Mouse (Mus musculus) mature B cell (primary cell): ENCODE results near the gene D130043K22Rik.
"Not testable (repeated sequence)": the region's sequence is repeated elsewhere in the genome, so short reads cannot be mapped to it uniquely, and the experiment has no call there.

Experiments
- in situ Hi-C: fragments of 300-500 bp; cut with MboI; formaldehyde crosslinking; loops from 2 replicates; pipeline ENCODE4 v1.14.3; 2019

Gene D130043K22Rik

DNA sequence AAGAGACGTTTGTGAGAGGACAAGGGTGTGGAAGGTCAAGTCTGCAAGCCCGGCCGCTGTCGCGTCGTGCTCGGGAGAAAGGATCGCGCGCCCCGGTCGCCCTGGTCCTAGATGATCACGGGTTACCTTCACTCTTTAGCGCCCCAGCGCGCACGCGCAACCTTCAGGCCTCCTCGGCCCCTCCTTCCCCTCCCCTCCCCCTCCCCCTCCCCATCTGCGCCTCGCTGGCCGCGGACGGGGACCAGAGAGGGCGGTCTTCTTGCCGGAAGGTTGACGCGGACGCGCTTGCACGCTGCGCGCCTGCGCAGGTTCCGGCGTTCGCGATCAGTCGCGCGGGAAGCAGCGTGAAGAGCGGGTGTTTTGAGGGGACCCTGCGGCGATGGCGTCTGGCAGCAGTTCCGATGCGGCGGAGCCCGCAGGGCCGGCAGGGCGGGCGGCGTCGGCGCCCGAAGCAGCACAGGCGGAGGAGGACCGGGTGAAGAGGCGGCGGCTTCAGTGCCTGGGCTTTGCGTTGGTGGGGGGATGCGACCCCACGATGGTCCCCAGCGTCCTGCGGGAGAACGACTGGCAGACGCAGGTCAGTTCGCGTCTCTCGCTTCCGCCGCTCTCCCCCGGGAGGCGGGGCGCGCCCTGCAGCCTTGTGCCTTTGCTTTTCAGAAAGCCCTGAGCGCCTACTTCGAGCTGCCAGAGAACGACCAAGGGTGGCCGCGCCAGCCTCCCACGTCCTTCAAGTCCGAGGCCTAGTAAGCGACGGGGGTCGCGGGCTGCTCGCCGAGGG, 13.4 kb upstream of the D130043K22Rik start, which contains the start of the genes Acot13 and Tdp2:
Gene Acot13 (minus strand): TSS at position 188 of the 778 bp plus-strand sequence.
Gene Tdp2 (plus strand): TSS at position 327 of the 778 bp plus-strand sequence.
- in situ Hi-C loops = no loop called here

- in situ Hi-C loops = no loop called here
These were observed 12.7 kb upstream of the D130043K22Rik start for GRCm38 (mm10) chr13:24832131-24832810.

DNA sequence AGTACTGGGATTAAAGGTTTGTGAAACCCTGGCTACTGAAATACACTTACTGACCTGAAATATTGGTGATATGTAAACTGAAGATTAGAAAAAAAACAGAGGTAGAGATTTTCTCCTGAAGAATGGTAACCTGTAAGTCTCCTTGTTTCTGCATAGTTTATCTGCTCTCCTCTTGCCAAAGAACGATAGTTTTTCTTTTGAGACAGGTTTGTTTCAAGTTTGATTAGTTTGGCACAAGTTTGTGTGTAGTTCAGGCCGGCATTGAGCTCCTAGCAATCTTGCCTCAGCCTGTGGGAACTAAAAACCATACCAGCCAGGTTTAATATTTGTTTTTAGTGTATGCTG, 12.2 kb upstream of the D130043K22Rik start:
- in situ Hi-C loops = no loop called here

- in situ Hi-C loops = not testable (repeated sequence)
These were observed 7.2 kb upstream of the D130043K22Rik start for GRCm38 (mm10) chr13:24837765-24838164.

DNA sequence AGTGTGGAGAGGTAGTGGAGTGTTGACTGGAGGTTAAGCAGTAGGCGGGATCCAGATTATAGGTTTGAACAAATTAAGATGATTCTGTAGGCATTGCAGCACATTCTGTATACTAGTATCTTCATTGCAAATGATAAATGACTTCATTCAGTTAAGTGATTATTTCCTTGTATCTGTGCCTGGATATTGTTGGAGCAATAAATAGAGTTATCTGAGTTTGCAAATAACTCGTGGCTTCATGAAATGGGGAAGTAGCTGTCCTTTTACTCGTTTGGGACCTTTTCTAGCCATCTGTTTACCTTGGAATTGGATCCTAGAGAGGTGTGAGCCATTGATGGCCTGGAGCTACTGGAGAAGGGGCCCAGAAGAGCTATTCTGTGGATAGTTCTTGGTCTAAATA, 5.1 kb upstream of the D130043K22Rik start:
- in situ Hi-C loops = no loop called here

GRCm38 (mm10) chr13:24841702-24842101, 3.2 kb upstream of the D130043K22Rik start:
- in situ Hi-C loops = no loop called here

DNA sequence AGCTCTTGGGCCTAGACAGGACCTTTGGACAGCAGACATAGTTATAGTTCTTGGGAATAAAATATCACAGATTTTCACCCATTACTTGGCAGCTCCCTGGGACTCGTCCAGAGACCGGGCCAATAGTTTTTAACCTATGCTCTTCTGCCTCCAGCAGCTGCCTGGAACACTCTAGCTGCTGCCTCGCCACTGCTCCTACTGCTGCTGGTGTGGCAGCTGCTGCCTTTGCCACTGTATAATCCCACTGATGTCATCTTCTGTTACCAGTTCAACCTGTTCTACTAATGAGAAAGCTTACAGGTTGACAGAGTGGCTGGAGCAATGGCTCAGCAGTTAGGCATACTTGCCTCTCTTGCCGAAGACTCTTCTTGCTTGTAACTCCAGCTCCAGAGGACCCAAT, 4.4 kb downstream of the D130043K22Rik start:
- in situ Hi-C loops = no loop called here

DNA sequence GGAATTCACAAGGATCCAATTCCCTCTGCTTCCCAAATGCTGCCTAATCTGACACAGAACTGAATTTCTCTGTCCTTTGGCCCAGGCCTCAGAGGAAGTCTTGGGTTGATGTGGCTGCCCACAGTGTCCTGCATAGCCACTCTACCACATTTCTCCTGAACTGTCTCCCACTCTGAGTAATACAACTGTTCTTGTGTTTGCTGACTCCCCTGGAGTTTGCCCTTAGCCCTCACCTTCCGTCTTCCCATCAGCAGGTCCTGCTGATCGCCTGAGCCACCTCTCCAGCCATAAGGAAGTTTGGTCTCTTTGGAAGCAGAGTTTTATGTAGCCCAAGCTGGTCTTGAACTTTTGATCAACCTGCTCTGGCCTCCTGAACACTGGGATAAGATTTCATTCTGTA, 7.1 kb downstream of the D130043K22Rik start:
- in situ Hi-C loops = no loop called here

DNA sequence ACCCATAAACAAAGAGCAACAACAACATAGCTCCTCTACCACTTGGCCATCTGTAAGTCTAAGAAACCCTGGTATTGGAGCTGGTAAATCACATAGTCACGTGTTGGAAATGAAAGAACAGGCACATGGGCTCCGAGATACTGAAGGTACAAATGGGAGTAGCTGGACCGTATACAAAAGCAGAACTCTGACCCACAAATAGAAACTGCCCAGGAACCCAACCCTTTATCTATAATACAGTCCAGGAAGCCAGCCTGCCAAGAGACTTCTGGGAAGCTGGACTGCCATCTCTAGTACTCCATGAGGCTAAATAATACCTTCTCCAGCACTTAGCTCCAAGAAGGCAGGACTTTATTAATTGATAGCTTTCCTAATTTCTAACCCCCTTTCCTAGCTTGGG, 7.6 kb downstream of the D130043K22Rik start:
- in situ Hi-C loops = no loop called here

DNA sequence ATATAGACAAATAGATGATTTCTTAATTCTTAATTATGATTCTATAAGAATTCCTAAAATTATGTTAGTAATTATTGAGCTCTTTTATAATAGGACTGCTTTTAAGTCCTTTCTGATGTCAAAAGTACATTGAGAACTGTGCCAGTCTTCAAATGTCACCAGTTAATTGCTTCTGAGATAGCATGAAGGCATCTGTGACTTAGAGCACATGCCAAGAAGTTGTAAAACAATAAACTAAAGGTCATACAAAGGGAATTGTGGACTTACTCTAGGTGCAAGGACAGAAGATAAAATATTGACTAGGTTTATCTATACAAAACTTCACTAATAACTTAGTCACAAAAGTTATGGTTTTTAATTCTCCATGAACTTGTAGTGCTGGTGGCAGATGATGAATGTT, 14.2 kb downstream of the D130043K22Rik start:
- in situ Hi-C loops = no loop called here

DNA sequence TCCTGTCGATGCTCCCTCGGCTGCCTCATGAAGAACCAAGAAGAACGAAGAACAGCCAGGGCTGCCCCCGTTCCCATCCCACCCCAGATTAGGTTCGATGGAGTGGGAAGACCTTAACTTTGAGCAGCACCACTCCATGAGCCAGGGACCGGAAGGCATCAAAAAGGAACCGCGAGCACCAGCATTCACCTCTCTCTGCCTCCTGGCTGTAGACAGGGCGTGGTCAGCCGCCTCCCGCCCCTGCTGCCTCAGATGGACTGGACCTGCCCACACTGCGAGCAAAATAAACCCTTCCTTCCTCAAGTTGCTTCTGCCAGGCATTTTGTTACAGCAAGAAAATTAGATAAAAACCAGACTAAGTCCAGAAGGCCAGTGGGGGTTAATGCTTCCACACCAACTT, 16.1 kb downstream of the D130043K22Rik start:
- in situ Hi-C loops = no loop called here

DNA sequence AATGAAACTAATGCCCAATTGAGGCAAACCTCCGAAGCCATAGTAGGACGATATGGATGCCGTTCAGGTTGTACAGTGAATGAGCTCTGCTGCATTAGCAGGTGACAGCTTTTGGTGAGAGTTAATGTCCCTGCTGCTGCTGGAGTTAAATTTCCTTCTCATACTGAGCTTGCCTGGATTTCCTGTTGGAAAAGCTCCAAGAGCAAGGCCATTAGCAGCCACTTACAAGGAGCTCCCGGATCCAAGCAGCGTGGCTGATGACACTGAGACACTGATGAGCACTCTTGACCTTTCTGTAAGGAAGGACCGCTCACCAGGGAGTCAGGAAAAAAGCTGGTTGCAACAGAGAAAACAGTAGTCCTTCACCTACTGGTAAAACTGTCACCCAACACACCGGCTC, 17.1 kb downstream of the D130043K22Rik start:
- in situ Hi-C loops = no loop called here

DNA sequence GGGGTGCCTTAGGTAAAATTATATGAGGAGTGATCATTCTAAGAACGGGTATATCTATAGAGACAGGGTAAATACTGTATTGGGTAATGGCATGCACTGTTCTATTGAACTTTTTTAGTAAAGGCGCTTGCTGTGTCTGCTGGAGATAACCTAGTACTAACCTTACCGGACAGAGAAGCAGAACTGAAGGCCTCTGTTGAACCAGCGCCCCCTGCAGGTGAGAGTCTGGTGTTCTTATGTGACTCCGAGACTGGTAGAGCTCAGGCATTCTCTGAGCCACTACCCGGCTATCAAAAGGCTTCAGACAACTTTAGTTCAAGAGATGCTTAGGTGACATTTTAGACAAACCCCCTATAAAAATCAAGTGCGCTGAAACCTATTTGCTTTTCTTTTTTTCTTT, 17.6 kb downstream of the D130043K22Rik start:
- in situ Hi-C loops = no loop called here

DNA sequence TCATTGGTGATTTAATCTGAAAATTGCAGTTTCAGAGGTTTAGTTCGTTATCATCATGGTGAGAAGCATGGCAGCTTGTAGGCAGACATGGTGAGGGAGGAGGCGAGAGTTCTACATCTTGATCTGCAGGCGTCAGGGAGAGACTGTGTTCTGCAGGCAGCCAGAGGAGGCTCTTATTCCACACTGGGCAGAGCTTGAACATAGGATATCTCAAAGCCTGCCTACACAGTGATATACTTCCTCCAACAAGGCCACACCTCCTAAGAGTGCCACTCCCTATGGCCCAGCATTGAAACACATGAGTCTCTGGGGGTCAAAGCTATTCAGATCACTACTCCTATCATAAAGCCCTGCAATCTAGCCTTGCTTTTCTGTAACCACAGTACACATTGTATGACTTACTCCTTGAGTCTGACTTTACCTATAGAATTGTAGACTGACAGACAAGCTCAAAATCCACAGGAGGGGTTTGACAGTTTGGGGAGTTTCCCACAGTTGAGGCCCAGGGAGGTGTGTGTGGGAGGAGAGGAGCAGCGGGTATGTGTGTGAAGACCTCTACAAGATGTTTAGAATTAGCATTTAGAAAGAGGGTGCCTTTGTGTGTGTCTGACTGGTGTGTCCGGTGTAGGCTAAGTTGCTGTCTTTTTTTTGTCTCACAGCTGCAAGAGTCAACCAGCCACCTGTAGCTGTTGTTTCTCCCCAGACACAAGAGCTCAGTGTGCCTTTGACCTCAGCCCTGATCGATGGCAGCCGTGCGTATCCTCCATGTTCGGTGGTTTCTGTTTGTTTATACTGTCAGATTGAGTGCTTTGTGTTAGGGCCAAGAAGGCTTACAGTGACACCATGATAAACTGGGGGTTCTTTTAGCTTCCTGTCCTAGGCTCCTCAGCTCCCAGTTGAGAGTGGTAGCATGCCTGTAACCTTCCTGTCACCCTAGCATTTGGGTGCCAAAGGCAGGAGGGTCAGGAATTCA, 21.8 kb downstream of the D130043K22Rik start:
- in situ Hi-C loops = no loop called here

DNA sequence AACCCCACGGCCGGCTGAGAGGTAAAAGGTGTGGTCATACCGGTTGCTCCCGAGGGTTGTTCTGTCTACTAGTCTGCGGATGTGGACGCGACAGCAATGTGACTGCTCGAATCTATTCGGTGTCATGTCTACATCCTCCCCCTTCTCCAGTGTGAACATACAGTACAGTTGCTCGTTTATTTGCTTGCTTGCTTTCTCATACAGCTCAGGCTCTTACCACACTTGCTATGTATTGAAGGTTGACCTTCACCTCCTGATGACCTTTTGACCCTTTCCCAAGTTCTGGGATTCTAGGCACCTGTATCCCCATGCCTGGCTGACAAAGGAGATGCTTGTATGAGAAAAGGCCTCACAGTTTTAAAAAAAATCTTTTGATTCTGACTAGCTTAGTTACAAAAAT, 22.9 kb downstream of the D130043K22Rik start:
- in situ Hi-C loops = no loop called here

- in situ Hi-C loops = no loop called here
These were observed 23.3 kb downstream of the D130043K22Rik start for GRCm38 (mm10) chr13:24868233-24868632.

GRCm38 (mm10) chr13:24879359-24880040, 34.6 kb downstream of the D130043K22Rik start:
- in situ Hi-C loops = no loop called here

DNA sequence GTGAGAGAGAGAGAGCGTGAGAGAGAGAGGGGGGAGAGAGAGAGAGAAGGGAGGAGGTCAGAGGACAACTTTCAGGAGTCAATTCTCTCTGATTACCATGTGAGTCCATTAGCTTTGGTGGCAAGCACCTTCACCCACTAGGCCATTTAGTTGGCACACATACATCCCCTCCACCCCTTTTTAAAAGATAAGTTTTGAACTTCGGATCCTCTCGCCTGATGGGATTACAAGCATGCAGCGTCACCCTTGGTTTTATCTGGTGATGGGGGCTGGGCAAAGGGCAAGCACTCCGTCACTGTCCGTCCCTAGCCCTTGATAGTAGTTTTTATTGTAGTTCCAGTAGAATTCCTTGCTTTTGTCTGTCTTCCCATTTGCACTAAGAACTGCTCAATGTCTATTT, 35.3 kb downstream of the D130043K22Rik start:
- in situ Hi-C loops = no loop called here

DNA sequence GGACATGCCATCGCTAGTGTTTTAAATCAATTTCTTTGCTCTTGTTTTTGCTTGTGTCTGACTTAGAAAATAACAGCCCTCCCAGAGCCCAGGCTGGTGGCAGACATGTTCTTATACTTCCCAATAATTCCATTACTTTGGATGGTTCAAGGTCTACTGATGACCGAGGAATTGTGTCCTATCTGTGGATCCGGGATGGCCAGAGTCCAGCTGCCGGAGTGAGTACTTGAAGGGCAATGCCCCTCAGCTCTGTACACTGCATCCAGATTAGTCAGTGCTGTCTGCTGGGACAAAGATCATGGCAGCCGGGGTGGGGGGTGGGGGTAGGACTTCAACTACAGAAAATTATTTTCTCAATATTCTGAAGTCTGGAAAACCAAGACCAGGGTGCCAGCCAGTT, 35.8 kb downstream of the D130043K22Rik start:
- in situ Hi-C loops = no loop called here

GRCm38 (mm10) chr13:24882411-24882810, 37.5 kb downstream of the D130043K22Rik start:
- in situ Hi-C loops = no loop called here

- in situ Hi-C loops = no loop called here
These were observed 44.6 kb downstream of the D130043K22Rik start for GRCm38 (mm10) chr13:24889554-24889953.

- in situ Hi-C loops = no loop called here
These were observed 47.6 kb downstream of the D130043K22Rik start for GRCm38 (mm10) chr13:24892516-24892915.
